Mouse (Mus musculus) left cerebral cortex, postnatal 4 days (tissue): Measurements from ENCODE around the gene Eps15. TPM values are rescaled to one million over a fixed set of nuclear protein-coding genes. Genes with fewer than 3 reads are reported as not detected.

Experiments
- DNase-seq: peaks from one replicate; pipeline ENCODE4 v3.0.0-alpha.2; 2022
- intact Hi-C: fragments of 180-260 bp; cut with DNase I; formaldehyde crosslinking; loops from one replicate; pipeline ENCODE4 v1.15.1; 2025
- total RNA-seq, 2 experiments: library from RNA; stranded (reverse); gene quantifications; 2 replicates each; pipeline ENCODE4 v1.2.3; 2021

Eps15 gene
- total RNA-seq, 2 experiments from 2014 or later = 97.7 to 103 TPM

DNA sequence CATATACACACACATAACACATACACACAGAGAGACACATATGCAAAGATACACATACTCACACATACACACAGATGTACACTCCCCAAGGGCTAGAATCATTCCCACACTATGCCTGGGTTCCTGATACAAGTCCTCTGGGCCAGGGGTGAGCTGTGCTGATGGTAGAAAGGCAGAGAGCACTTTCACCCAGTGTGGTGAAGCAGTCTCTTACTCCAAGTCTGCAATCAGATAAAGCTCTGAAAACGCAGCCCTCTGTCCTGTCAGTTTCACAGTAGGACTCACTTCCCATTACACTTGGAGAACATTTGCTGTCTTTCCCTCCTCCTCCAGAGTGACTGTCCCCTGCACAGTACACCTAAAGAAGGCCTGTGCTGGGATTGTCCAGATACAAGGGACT, 147.0 kb downstream of the Eps15 start:
- intact Hi-C loops = no loop called here

DNA sequence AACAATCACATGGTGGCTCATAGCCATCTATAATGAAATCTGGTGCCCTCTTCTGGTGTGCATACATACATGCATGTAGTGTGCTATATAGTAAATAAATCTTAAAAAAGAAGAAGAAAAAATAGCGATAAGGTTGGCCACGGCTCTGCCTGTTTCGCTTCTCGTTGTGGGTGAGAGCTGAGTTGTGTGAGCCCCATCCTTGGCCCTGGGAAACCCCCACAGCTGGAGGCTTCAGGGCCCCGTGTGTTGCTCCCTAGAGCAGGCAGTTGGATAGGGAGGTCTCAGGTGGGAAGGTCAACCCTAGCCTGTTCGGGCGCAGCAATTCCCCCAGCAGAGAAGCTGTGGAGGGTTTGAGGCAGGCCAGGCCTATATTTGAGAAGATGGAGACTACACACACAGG, 150.2 kb downstream of the Eps15 start:
- intact Hi-C loops = no loop called here
- no peak for DNase-seq

More for the DNA sequence above, 147.0 kb downstream of the Eps15 start:
- no peak for DNase-seq

DNA sequence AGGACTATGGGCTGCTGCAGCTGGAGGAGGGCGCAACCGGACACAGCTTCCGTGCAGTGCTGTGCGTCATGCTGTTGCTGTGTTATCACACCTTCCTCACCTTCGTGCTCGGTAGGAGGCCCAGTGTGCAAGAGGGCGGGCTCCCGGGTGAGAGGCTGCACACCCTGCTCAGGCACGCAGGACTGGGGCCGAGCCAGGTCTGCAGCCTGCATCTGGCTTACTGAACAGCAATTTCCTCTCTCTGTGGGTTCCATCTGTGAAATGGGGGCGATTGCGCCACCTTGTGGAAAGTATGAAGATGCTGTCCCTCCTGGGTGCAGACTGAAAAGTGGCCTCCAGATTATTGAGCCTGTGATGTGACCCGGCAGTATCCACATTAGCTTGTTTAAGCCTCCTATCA, 150.8 kb downstream of the Eps15 start:
- DNase-seq = peak; percentile 54
- intact Hi-C loops = no loop called here

DNA sequence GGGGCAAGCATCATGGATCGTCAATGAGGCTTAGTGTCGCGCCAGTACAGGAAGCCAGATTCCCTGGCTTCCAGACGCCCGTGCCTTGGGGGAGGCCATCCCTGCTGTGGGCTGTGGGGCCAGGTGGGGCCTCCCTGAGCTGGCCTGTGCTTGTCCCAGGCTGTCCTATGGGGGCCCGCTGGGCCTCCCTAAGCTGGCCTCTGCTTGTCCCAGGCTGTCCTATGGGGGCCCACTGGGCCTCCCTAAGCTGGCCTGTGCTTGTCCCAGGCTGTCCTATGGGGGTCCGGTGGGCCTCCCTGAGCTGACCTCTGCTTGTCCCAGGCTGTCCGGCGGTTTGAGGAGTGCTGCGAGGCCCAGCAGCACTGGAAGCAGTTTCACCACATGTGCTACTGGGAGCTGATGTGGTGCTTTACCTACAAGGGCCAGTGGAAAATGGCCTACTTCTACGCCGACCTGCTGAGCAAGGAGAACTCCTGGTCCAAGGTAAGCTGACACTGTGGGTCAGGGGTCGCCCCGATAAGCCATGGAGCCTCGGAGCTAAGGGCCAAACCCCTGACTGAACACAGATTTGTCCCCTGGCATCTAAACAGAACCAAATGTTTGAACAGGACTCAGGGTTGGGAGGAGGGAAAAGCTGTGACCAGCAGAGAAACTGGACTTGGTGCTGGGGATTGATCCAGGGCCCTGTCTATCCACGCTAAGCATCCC, 152.8 kb downstream of the Eps15 start:
- intact Hi-C loops = no loop called here
- DNase-seq = no peak

DNA sequence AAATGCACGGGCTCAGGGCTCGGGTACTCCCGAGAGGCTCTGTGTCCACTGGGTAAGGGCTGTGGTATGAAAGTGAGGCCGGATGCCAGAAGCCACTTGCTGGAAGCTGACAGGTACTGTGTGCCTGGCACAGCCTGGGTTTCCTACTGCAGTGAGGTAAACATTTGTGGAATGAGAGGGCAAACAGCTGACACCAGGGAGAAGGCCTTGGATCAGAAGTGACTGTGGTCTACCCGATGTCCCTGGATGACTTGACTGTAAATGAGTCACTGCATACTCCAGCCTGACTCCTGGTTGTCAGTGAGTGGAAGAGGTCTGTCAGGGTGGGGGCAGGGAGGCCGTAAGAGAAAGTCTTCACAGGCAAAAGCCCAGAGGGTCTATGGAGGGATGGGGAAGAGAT, 153.6 kb downstream of the Eps15 start:
- DNase-seq = no peak
- intact Hi-C loops = no loop called here

DNA sequence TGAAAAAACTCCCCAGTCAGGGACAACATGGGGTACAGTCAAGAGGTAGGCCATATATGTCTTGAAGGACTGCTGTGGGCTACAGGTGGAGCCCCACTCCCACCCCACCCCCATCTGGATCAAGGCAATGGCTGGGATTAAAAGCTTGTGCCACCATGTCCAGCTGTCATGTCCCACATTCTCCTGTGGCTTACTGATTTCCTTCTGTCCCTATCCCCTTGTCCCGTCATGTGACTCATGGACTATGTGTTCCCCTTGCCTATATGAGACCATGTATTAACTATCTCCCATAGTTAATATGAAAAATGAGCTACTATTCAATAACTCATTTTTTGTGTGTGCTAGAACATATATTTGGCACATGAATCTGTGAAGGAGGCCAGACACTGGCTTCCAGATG, 154.2 kb downstream of the Eps15 start:
- intact Hi-C loops = no loop called here

More for the DNA sequence above, 154.2 kb downstream of the Eps15 start:
- DNase-seq = no peak

Other genes with a start within 250 kb of the Eps15 start
- gene Osbpl9, start 78.0 kb upstream of the Eps15 start, total RNA-seq = 10 to 100 TPM; 66.6 to 81.4 TPM
- under 1 TPM in 1 of 2 experiments, not detected in 1; 0.46 TPM for gene Calr4, start 45.8 kb upstream of the Eps15 start, total RNA-seq
- gene Ttc39a, start 126.4 kb downstream of the Eps15 start, total RNA-seq = 1 to 10 TPM; 1.4 to 1.6 TPM
- 100 to 1,000 TPM; 136 to 141 TPM for gene Rnf11, start 204.5 kb downstream of the Eps15 start, total RNA-seq